Mouse (Mus musculus) cerebellum, adult 2 months (tissue): ENCODE data around the gene Rpl6. TPM values are rescaled to one million over a fixed set of nuclear protein-coding genes. Genes with fewer than 3 reads are reported as not detected.
"Not testable (repeated sequence)": the region's sequence is repeated elsewhere in the genome, so short reads cannot be mapped to it uniquely, and the experiment has no call there.

ENCODE experiments used
- DNase-seq, 2 experiments: peaks; one replicate each; pipeline ENCODE4 v3.0.0; 2021
- H3K27ac ChIP-seq: fragments of 200-500 bp; 2 replicates; pipeline ENCODE4 v1.5.1; 2012; ENCODE audit warnings: low read length, control low read depth, inconsistent platforms; ENCODE audit not compliant: insufficient read depth
- H3K27me3 ChIP-seq: fragments of 200-500 bp; 2 replicates; pipeline ENCODE4 v1.6.1; 2012; ENCODE audit warnings: inconsistent platforms, mild to moderate bottlenecking, low read length, moderate library complexity; ENCODE audit not compliant: control insufficient read depth, insufficient read depth
- H3K4me1 ChIP-seq: fragments of 200-500 bp; 2 replicates; pipeline ENCODE4 v1.6.1; 2011; ENCODE audit warnings: low read length; ENCODE audit not compliant: control insufficient read depth, insufficient read depth
- H3K4me3 ChIP-seq: fragments of 200-500 bp; replicated peaks from 2 replicates; pipeline ENCODE3; 2011; ENCODE audit warnings: mild to moderate bottlenecking, low read depth, low read length, control low read depth; ENCODE audit not compliant: insufficient read depth
- CTCF ChIP-seq: fragments of 200-500 bp; IDR thresholded peaks from 2 replicates; pipeline ENCODE4 v1.5.1; 2011; ENCODE audit warnings: low read depth, mild to moderate bottlenecking, control low read depth, low read length, moderate library complexity, borderline replicate concordance; ENCODE audit not compliant: insufficient read depth
- POLR2A ChIP-seq: fragments of 200-500 bp; IDR thresholded peaks from 2 replicates; pipeline ENCODE4 v1.6.1; 2011; ENCODE audit warnings: low read length, control low read depth, borderline replicate concordance; ENCODE audit not compliant: insufficient read depth
- WGBS: fragments of 180-500 bp; shearing (Covaris S2); methylation state at CpG from one replicate; pipeline ENCODE4 v1.1.7; 2018; 5-methylcytosine and 5-hydroxymethylcytosine counted together
- polyA plus RNA-seq: library from polyadenylated mRNA; depleted of rRNA; stranded (reverse); fragments of >200 nt; gene quantifications from 2 replicates; pipeline ENCODE4 v1.2.3, GENCODE M21; 2012

Rpl6 gene
- polyA plus RNA-seq, 1 experiment: 400 TPM

DNA sequence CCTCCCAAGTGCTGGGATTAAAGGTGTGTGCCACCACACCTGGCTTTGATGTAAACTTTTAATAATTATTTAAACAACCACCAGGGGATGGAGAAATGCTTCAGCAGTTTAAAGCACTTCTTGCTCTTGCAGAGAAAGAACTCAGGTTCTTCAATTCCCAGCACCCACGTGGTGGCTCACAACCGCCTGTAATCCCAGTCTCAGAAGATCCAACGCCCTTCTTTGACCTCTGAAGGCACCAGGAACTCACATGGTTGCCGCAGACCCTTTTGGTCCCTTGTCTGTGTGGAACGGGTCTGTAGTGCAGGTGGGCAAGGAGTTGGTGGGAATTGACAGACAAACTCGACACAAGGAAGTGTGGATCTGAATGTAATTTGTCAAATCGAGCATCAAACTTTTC lies 10.4 kb downstream of the Rpl6 start:
- Histone ChIP-seq H3K4me3 (no peak overlapping the region), H3K27me3 (no peaks in the 10 kb centered on the region), H3K4me1 (no peaks in the 10 kb centered on the region; the same call in 1 of the 2 replicates), H3K27ac (no peak overlapping the region)
- WGBS: 58% methylated on average over 7 of the region's 7 CpGs
- no peak for TF ChIP-seq CTCF
- TF ChIP-seq POLR2A: no peak
- no peak for DNase-seq

DNA sequence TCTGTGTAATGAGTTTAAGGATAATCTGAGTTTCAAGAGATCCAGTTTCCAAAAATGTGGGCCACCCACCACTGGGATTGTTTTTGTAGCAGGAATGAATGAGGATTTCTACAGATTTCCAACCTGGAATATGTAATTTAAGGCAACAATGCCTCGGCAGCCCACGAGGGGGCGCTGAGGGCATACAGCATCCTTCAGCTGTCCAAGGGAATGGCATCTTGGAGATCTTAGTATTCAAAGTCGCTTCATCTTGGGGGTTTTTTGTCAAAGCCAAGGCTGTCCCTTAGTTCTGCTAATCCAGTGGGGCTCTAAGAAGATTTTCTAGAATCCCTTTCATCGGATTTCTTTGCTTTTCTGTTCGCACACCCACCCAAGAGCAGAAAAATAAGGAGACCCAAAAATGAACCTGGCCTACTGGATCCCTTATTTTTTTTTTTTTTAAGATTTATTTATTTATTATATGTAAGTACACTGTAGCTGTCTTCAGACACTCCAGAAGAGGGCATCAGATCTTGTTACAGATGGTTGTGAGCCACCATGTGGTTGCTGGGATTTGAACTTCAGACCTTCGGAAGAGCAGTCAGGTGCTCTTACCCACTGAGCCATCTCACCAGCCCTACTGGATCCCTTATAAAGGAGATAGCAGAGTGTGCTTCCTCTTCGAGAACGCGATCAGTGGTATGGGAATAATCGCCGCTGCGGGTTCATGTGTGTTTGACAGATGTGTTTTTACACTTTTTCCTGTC lies 11.3 kb downstream of the Rpl6 start:
- H3K27me3 ChIP-seq: no peaks in the 10 kb centered on the region
- TF ChIP-seq CTCF (peak; percentile 95), POLR2A (no peak)
- no peaks in the 10 kb centered on the region; the same call in 1 of the 2 replicates for H3K4me1 ChIP-seq
- 51% methylated on average over 13 of the region's 13 CpGs for WGBS
- H3K4me3 ChIP-seq: no peak overlapping the region
- no peak overlapping the region for H3K27ac ChIP-seq
- DNase-seq: peak; percentile 67 to 79

DNA sequence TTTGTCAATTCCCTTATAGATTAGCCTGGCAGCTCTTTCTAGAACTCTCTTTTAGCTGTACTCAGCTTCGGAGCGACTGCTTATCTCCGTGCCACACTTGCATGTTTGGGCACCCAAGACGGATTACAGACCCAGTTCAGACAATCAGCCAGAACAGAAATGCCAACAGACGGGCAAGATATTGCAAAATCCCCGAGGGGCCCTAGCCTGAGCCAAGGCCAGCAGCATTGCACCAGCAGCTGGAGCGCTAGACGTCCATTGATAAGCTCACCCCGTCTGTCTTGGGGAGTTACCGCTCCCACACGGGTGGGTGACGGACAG lies 11.8 kb downstream of the Rpl6 start:
- H3K27ac ChIP-seq: no peak overlapping the region
- H3K4me1 ChIP-seq: no peaks in the 10 kb centered on the region; the same call in 1 of the 2 replicates
- DNase-seq: no peak
- no peak overlapping the region for H3K4me3 ChIP-seq
- 51% methylated on average over 12 of the region's 12 CpGs for WGBS
- no peaks in the 10 kb centered on the region for H3K27me3 ChIP-seq
- TF ChIP-seq CTCF (no peak), POLR2A (no peak)

DNA sequence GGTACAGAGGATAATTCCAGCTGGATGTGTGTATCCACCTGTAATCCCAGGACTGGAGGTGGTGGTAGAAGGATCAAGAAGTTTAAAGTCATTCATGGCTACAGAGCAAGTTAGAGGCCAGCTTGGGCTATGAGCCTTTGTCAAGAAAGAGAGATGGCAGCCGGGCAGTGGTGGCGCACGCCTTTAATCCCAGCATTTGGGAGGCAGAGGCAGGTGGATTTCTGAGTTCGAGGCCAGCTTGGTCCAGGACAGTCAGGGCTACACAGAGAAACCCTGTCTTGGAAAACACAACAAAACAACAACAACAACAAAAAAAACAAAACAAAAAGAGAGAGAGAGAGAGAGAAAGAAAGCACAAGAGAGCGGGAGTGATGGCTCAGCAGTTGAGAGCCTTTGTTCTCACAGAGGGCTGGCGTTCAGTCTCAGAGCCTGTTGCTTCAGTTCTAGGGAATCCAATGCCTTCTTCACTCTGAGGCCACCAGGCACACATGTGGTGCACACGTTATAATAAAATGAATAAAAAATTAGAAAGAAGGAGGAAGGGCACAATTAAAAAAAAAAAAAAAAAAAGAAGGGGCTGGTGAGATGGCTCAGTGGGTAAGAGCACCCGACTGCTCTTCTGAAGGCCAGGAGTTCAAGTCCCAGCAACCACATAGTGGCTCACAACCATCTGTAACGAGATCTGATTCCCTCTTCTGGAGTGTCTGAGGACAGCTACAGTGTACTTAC lies 12.5 kb downstream of the Rpl6 start:
- not testable (repeated sequence) for H3K4me3 ChIP-seq, H3K4me1 ChIP-seq, H3K27ac ChIP-seq, H3K27me3 ChIP-seq, DNase-seq
- 89% methylated on average over 9 of the region's 9 CpGs for WGBS

DNA sequence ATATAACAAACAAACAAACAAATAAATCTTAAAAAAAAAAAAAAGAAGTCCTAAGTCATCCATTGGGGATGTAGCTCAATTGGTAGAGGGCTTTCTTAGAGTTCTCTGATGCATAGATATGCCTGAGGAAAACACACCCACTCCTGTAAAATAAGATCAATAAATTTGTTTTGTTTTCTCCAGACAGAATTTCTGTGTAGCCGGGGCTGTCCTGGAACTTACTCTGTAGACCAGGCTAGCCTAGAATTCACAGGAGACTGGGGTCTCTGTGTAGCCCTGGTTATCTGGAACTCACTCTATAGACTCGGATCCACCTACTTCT lies 13.0 kb downstream of the Rpl6 start:
- no peak overlapping the region for H3K27ac ChIP-seq
- WGBS: 93% methylated on average over 2 of the region's 2 CpGs
- H3K27me3 ChIP-seq: no peaks in the 10 kb centered on the region
- no peak for DNase-seq
- no peaks in the 10 kb centered on the region; the same call in 1 of the 2 replicates for H3K4me1 ChIP-seq
- no peak for TF ChIP-seq CTCF
- no peak for TF ChIP-seq POLR2A
- no peak overlapping the region for H3K4me3 ChIP-seq

DNA sequence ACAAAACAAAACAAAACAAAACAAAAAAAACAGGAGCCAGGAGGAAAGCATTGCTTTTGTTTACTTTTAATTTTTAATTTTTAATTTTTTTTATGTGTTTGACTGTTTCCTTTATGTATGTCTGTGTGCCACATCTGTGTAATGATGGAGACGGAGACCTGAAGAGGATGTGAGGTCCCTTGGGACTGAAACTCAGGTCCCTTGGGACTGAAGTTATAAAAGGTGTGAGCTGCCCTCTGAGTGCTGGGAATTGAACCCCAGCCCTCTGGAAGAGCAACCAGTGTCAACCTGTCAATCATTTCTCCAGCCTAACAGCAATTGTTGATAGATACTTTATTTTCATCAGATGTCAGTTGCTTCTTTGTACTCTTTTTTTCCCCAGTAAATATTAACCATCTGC lies 14.9 kb downstream of the Rpl6 start:
- TF ChIP-seq CTCF (no peak), POLR2A (no peak)

DNA sequence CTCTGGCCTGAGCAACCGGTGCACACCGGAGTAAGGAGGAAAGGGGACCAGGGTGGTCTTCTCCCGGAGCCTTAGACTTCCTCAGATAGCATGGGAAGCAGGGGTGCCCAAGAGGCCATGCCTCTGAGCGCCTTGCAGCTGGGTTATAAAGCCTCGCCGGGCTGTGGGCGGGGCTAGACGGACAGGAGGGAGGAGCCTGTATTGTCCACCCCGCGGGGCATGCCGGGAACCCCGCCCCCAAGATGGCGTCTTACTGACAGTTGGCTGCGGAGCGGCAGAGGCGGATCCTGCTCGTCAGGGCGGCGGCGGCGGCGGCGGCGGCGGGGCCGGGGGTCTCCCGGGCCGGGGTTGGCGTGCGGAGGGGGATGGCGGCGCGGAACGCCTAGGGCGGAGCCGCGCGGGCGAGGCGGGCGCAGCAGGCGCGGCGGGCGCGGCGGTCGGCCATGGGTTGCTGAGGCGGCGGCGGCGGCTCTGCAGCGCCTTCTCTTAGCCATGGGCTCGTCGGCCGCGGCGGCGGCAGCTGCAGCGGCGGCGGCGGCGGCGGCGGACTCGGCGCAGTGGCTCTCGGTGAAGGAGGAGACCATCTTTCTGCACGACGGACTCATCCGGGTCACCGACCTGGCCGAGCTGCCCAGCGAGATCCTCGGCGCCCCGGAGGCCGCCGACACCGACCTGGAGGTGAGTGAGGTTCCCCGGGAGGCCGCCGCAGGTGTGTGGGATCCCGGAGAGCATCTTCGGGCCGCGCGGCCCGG lies 15.9 kb downstream of the Rpl6 start, which contains the start of gene Hectd4:
Gene Hectd4, plus strand, starts transcription at position 240 of the 752 bp plus-strand sequence.
- under 1% methylated on average over 83 of the region's 90 CpGs for WGBS
- TF ChIP-seq CTCF: no peak
- TF ChIP-seq POLR2A: peak; percentile 65
- H3K27me3 ChIP-seq: no peaks in the 10 kb centered on the region

More for the DNA sequence above, 14.9 kb downstream of the Rpl6 start:
- Histone ChIP-seq H3K4me3 (no peak overlapping the region), H3K4me1 (peaks cover 2% of the 10 kb centered on the region; the same call in 1 of the 2 replicates), H3K27me3 (no peaks in the 10 kb centered on the region), H3K27ac (no peak overlapping the region)
- no peak for DNase-seq
- WGBS: 74% methylated on average over 1 of the region's 1 CpGs

More for the DNA sequence above, 15.9 kb downstream of the Rpl6 start, which contains the start of gene Hectd4:
- H3K4me3 ChIP-seq: peak within 1 kb of the TSS; percentile 98
- peak; percentile 93 to 97 for DNase-seq
- peak within 1 kb of the TSS; percentile 97 for H3K27ac ChIP-seq
- peaks cover 2% of the 10 kb centered on the region; the same call in 1 of the 2 replicates for H3K4me1 ChIP-seq
